Mouse (Mus musculus) cortical plate, adult 2 months (tissue): ENCODE measurements around the gene Prrc2b.

ENCODE experiments used
- CTCF ChIP-seq: fragments of 200-500 bp; IDR thresholded peaks from 2 replicates; pipeline ENCODE4 v1.5.1; 2011; ENCODE audit warnings: mild to moderate bottlenecking, control low read depth, low read length; ENCODE audit not compliant: insufficient read depth; ENCODE audit errors: extremely low read depth
- POLR2A ChIP-seq: fragments of 200-500 bp; IDR thresholded peaks from 2 replicates; pipeline ENCODE4 v1.6.1; 2011; ENCODE audit warnings: mild to moderate bottlenecking, low read length, control low read depth; ENCODE audit not compliant: insufficient read depth; ENCODE audit errors: extremely low read depth

GRCm38 (mm10) chr2:32103557-32103956 lies 47.3 kb upstream of the Prrc2b start:
- TF ChIP-seq CTCF (no peak), POLR2A (no peak)
